Mouse (Mus musculus): ENCODE measurements around the gene Anapc15-ps.
"Not testable (repeated sequence)": the region's sequence is repeated elsewhere in the genome, so short reads cannot be mapped to it uniquely, and the experiment has no call there.

Anapc15-ps gene

DNA sequence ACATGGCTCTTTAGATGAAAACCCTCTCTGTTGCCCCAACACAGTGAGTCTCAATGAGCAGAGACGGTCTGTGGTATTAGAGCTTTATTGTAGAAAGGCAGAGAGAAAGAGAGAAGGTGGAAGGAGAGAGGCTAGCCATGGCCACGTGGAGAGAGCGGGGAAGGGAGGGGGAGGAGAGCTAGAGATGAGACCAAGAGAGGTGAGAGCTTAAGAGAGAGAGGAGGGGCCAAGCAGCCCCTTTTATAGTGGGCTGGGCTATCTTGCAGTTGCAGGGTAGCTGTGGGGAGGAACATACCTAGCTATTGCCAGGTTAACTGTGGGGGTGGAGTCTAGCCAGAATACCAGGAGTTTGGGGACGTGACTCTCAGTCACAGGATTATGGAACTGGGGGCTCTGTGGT, 43.1 kb downstream of the Anapc15-ps start:
- not testable (repeated sequence) for DNase-seq (ENCODE audit: low spot score)

DNA sequence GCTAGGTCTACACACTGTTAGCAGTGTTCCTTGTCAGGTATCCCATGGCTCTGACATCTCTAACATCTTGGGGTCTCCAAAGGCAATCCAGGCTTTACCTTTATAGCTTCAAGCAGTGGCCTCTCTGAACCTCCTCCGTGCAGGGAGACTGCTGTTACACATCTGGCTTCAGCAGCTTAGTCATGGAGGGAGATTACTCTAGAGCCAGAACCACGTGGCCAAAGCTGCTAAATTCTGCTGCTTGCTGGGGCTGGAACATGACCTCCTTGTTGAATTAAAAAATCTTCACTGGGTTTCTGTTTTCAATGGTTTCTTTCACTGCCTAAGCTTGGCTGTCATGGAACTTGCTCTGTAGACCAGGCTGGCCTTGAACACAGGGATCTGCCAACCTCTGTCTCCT, 44.9 kb downstream of the Anapc15-ps start:
- DNase-seq (ENCODE audit: low spot score): no peak

DNA sequence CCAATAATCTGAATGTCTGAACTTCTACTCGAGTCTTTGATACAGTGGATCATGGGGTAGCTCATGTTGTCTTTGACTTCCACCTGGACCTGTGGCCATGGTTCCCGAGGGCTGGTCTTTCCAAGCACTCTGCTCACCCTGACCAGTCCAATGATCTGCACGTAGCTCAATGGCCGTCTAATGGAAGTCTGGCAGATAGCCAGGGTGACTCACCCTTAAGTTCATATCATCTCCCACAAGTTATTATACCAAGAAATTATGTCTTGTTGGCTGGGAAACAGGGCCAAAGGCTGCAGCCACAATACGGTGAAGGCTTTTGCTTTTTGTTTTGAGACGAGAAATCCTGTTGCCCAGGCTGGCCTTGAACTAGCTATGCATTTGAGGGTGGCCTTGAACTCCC, 45.9 kb downstream of the Anapc15-ps start:
- no peak for DNase-seq (ENCODE audit: low spot score)

DNA sequence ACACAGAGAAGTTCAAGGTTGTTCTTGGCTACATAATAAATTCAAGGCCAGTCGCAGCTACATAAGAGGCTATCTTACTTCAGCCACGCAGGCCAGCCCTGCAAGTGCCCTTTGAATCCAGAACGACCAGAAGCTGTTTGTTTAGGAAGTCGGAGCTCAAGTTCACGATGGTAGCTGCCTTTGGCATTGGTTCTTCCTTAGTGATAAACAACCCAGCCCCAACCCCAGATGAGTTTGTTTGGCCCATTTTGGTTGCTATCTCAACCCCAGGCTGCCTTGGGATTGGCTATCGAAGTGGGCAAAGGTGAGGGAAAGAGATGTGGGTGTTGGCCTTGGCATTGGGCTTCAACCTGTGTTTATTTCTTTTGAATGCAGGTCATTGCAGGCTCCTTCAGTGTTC, 48.0 kb downstream of the Anapc15-ps start:
- no peak for DNase-seq (ENCODE audit: low spot score)

DNA sequence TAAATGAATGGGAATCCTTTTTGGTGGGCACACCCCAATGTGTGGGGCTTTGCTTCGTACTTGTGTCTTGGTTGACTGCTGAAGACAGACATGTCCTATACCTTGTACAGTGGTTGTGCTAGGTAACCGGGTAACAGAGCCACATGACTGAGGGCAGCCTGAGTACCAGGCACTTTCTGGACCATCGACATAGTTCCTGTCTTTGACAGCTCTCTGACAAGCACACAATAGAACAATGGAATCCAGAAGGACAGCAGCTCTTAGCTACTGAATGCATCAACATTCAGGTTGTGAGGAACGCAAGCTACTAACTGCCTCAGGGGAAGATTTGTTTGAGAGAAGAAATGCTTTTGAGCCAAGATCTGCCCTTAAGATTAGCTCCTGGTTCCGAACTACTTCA, 49.2 kb downstream of the Anapc15-ps start:
- no peak for DNase-seq (ENCODE audit: low spot score)

DNA sequence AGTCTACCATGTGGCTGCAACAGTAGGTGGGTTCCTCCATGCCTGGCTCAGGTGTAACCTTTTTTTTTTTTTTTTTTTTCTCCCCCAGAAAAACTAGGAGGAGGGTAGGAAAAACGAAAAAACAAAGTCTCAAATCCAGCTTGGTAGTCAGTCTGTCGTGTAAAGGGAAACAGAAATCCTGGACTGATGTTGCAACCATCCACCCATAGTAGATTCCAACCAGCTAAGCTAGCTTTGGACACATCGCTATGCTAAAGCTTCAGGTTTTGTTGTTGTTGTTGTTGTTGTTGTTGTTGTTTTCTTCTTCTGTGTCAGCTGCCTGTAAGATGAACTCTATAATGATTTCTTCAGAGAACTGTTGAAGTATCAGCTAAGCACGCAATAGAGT, 49.7 kb downstream of the Anapc15-ps start:
- no peak for DNase-seq (ENCODE audit: low spot score)

Measured in lung, postnatal 25 days (tissue).